Mouse (Mus musculus) ES-Bruce4 (cell line): Measurements from ENCODE around the gene Adk. TPM values are rescaled to one million over a fixed set of nuclear protein-coding genes. Genes with fewer than 3 reads are reported as not detected.

Experiments
- H3K27ac ChIP-seq: 2 replicates; pipeline ENCODE4 v1.5.1; 2012; ENCODE audit warnings: low read length, inconsistent platforms; ENCODE audit not compliant: insufficient read depth
- H3K27me3 ChIP-seq: 2 replicates; pipeline ENCODE4 v1.6.1; 2012; ENCODE audit warnings: mild to moderate bottlenecking, low read length, inconsistent platforms; ENCODE audit not compliant: control insufficient read depth, poor library complexity, insufficient read depth, severe bottlenecking
- H3K36me3 ChIP-seq: 2 replicates; pipeline ENCODE4 v1.6.1; 2012; ENCODE audit warnings: inconsistent platforms, mild to moderate bottlenecking, low read length, moderate library complexity; ENCODE audit not compliant: control insufficient read depth, poor library complexity, insufficient read depth, severe bottlenecking
- H3K4me1 ChIP-seq: one replicate; pipeline ENCODE4 v1.8.1; 2011; ENCODE audit warnings: low read length; ENCODE audit not compliant: control insufficient read depth, insufficient read depth
- H3K4me3 ChIP-seq: 2 replicates; pipeline ENCODE4 v1.5.1; 2011; ENCODE audit warnings: low read depth, mild to moderate bottlenecking, low read length
- H3K9ac ChIP-seq: 2 replicates; pipeline ENCODE4 v1.6.1; 2012; ENCODE audit warnings: low read depth, mild to moderate bottlenecking, inconsistent platforms; ENCODE audit not compliant: poor library complexity, severe bottlenecking
- H3K9me3 ChIP-seq: replicated peaks from 2 replicates; pipeline ENCODE4 v1.6.1; 2012; ENCODE audit warnings: mild to moderate bottlenecking, low read length, inconsistent platforms; ENCODE audit not compliant: control insufficient read depth, poor library complexity, insufficient read depth, severe bottlenecking
- CTCF ChIP-seq: IDR thresholded peaks from one replicate; pipeline ENCODE4 v1.8.1; 2011; ENCODE audit warnings: low read depth, low read length
- EP300 ChIP-seq: IDR thresholded peaks from 2 replicates; pipeline ENCODE4 v1.6.1; 2011; ENCODE audit warnings: low read depth, low read length; ENCODE audit not compliant: insufficient read depth
- POLR2A ChIP-seq: IDR thresholded peaks from one replicate; pipeline ENCODE4 v1.8.1; 2011; ENCODE audit warnings: low read length; ENCODE audit not compliant: insufficient read depth
- polyA plus RNA-seq: library from polyadenylated mRNA; stranded (reverse); fragments of >200 nt; gene quantifications from 2 replicates; pipeline ENCODE4 v1.2.4, GENCODE M21; 2011; ENCODE audit warnings: low read depth; ENCODE audit not compliant: missing spikeins, insufficient read depth, insufficient read length

Gene Adk
- polyA plus RNA-seq, 1 experiment = 110 TPM

DNA sequence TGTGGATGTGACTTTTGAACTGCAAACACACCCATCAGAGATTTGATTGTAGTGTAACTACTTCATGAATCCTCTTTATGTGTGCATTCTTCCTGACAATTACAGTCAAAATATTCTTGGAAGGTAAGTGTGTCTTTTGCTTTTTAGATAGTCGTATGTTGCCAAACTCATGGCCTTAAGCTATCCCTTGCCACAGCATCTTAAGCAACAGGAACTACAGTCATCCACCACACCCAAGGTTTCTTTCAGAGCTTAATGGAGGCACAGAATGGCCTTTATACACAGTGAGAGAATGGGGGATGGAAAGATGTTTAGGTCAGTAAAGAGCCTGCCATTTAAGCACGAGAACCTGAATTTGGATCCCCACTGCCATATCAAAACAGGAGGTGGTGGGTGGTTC is 4.5 kb upstream of the Adk start:
- no peaks in the 10 kb centered on the region for H3K9me3 ChIP-seq
- H3K4me3 ChIP-seq = no peak overlapping the region
- no peak for TF ChIP-seq EP300
- TF ChIP-seq CTCF = no peak
- TF ChIP-seq POLR2A = no peak
- no peaks in the 10 kb centered on the region for H3K27me3 ChIP-seq
- H3K36me3 ChIP-seq = no peaks in the 10 kb centered on the region; the same call in 1 of the 2 replicates
- H3K27ac ChIP-seq = no peak overlapping the region
- no peaks in the 10 kb centered on the region for H3K4me1 ChIP-seq
- H3K9ac ChIP-seq = no peak overlapping the region

DNA sequence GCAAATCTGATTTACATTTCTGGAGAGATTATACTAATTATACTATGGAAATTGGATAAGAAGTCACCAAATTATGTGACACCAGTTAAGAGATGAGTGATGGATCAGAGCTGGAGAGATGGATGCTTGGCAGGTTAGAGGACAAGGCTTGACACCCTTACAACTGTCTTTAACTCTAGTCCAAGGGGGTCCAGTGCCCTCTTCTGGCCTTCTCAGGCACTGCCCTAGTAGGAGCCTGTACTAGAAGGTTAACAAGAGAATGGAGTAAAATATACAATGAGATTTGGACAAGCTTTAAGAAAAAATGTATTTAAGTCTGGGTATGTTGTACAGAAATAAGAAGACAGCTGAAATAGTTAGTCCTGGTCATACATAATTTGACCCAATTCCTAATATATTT is 3.5 kb upstream of the Adk start:
- H3K27ac ChIP-seq = no peak overlapping the region
- no peaks in the 10 kb centered on the region for H3K4me1 ChIP-seq
- no peaks in the 10 kb centered on the region for H3K9me3 ChIP-seq
- H3K4me3 ChIP-seq = no peak overlapping the region
- H3K36me3 ChIP-seq = no peaks in the 10 kb centered on the region; the same call in 1 of the 2 replicates
- no peaks in the 10 kb centered on the region for H3K27me3 ChIP-seq
- no peak overlapping the region for H3K9ac ChIP-seq
- TF ChIP-seq POLR2A = no peak
- TF ChIP-seq EP300 = no peak
- peak; percentile 76 for TF ChIP-seq CTCF

DNA sequence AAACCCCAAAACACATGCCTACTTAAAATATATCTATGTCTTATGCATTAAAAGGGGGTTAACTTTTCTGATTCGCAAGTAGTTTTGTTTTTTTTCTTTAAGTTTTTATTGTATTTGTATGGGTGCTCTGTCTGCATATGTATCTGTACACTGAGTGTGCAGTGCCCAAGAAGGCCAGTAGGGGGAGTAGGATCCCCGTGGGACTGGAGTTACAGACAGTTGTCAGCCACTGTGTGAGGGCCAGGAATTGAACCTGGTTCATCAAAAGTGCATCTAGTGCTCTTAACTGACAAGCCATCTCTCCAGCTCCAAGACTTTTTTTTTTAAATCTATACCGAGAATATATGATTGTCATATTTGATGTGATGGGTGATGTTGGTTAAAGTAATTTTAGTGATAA is 1.6 kb upstream of the Adk start:
- Histone ChIP-seq H3K4me3 (no peak overlapping the region), H3K27ac (no peak overlapping the region), H3K9ac (no peak overlapping the region), H3K27me3 (no peaks in the 10 kb centered on the region), H3K4me1 (no peaks in the 10 kb centered on the region), H3K36me3 (peaks cover 2% of the 10 kb centered on the region), H3K9me3 (no peaks in the 10 kb centered on the region)
- TF ChIP-seq CTCF = peak; percentile 46
- TF ChIP-seq EP300 = no peak
- no peak for TF ChIP-seq POLR2A

- peak overlapping the region; percentile 77 for H3K4me3 ChIP-seq
- H3K27me3 ChIP-seq = no peaks in the 10 kb centered on the region
- H3K9ac ChIP-seq = peak overlapping the region; percentile 60
- H3K36me3 ChIP-seq = peaks cover 2% of the 10 kb centered on the region
- H3K27ac ChIP-seq = no peak overlapping the region
- no peaks in the 10 kb centered on the region for H3K9me3 ChIP-seq
- TF ChIP-seq POLR2A (no peak), EP300 (no peak), CTCF (no peak)
- no peaks in the 10 kb centered on the region for H3K4me1 ChIP-seq
These were observed 828 bp upstream of the Adk start for GRCm38 (mm10) chr14:21051380-21052111.

DNA sequence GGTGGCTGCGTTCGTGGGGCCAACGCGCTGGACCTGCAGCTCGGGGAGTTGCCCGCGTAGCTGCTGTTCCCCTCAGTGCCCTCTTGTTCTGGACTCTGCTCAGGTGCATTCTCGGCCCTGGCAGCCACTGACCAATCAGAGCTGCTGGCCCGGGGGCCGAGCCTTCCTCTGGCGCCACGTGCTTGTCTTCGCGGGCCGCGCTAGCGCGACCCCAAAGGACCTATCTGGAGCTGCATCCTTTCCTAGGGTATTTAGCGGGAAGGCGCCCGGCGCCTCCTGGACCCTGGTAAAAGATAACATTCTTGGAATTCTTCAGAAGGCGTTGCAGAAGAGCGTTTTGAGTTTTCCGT is 382 bp downstream of the Adk start:
- Histone ChIP-seq H3K27me3 (no peaks in the 10 kb centered on the region), H3K9me3 (no peaks in the 10 kb centered on the region), H3K9ac (peak overlapping the region; percentile 60), H3K27ac (peak overlapping the region; percentile 62), H3K4me1 (no peaks in the 10 kb centered on the region), H3K4me3 (peak overlapping the region; percentile 91), H3K36me3 (peaks cover 2% of the 10 kb centered on the region; the same call in 1 of the 2 replicates)
- no peak for TF ChIP-seq EP300
- peak; percentile 1 for TF ChIP-seq CTCF
- TF ChIP-seq POLR2A = no peak

DNA sequence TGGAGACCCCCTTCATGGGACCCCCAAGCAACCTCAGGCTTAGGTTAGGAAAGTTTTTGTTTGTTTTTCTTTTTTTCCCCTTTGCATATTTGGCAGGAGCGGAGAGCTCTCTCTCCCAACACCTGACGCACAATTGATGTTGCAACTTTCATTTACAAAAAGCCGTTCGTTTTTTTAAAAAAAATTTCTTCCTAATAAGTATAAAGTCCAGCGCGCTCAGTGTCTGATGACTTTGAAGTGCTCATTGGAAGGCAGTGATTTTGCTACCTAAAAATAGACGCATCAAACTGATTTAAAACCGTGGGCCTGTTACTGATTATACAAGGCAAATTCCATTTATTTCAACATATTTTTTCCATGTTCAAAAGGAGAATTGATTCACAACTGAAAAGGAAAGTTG is 777 bp downstream of the Adk start:
- Histone ChIP-seq H3K27me3 (no peaks in the 10 kb centered on the region), H3K4me1 (no peaks in the 10 kb centered on the region), H3K27ac (no peak overlapping the region), H3K9me3 (no peaks in the 10 kb centered on the region), H3K4me3 (peak overlapping the region; percentile 91), H3K9ac (peak overlapping the region; percentile 60), H3K36me3 (peaks cover 2% of the 10 kb centered on the region; the same call in 1 of the 2 replicates)
- no peak for TF ChIP-seq POLR2A
- no peak for TF ChIP-seq CTCF
- no peak for TF ChIP-seq EP300
